Mouse (Mus musculus) adrenal gland, adult 2 months (tissue): ENCODE data around the gene Ccdc162. TPM values are rescaled to one million over a fixed set of nuclear protein-coding genes. Genes with fewer than 3 reads are reported as not detected.

ENCODE experiments used
- microRNA-seq, 2 experiments: library from miRNA; unstranded; fragments of <30 nt; microRNA quantifications; one replicate each; pipeline ENCODE4 v1.2.0; 2021
- polyA plus RNA-seq: library from polyadenylated mRNA; depleted of rRNA; stranded (reverse); fragments of >200 nt; gene quantifications from 2 replicates; pipeline ENCODE4 v1.2.3, GENCODE M21; 2012; rRNA removed
- total RNA-seq, 2 experiments: library from RNA; stranded (reverse); gene quantifications; 2 replicates each; pipeline ENCODE4 v1.2.3; 2021

Gene Ccdc162
- total and polyA plus RNA-seq, 3 experiments, result 0.23 to 0.44 (median 0.24) TPM

Small RNAs within 50 kb of the gene (microRNA-seq; reads per million reads assigned to microRNA genes)
- gene Mir3473b, result 0 reads per million in 2 experiments

Other genes with a start within 250 kb of the Ccdc162 start
- 10 to 100 TPM in 1 of 2 experiments, 1 to 10 TPM in 1; 6.2 to 11.1 TPM for gene Mical1, start 240.3 kb downstream of the Ccdc162 start, total RNA-seq
- 10.4 and 13.3 TPM in 2 replicates for gene Mical1, start 240.3 kb downstream of the Ccdc162 start, polyA plus RNA-seq
- 10 to 100 TPM; 20.2 to 29.4 TPM for gene Smpd2, start 226.3 kb downstream of the Ccdc162 start, total RNA-seq
- 49.1 and 66.3 TPM in 2 replicates for gene Smpd2, start 226.3 kb downstream of the Ccdc162 start, polyA plus RNA-seq
- under 1 TPM; 0.46 to 0.73 TPM for gene Ppil6, start 226.2 kb downstream of the Ccdc162 start, total RNA-seq
- 0.55 and 0.62 TPM in 2 replicates for gene Ppil6, start 226.2 kb downstream of the Ccdc162 start, polyA plus RNA-seq
- gene Cd164, start 197.2 kb downstream of the Ccdc162 start, total RNA-seq, result 100 to 1,000 TPM; 205 to 282 TPM
- gene Cd164, start 197.2 kb downstream of the Ccdc162 start, polyA plus RNA-seq, result 124 and 127 TPM in 2 replicates
- 1 to 10 TPM; 4.5 to 7.2 TPM for gene Cep57l1, start 93.2 kb upstream of the Ccdc162 start, total RNA-seq
- gene Cep57l1, start 93.2 kb upstream of the Ccdc162 start, polyA plus RNA-seq, result 0.22 and 0.41 TPM in 2 replicates
- gene Sesn1, start 93.3 kb upstream of the Ccdc162 start, total RNA-seq, result 10 to 100 TPM; 15.6 to 19.7 TPM
- gene Sesn1, start 93.3 kb upstream of the Ccdc162 start, polyA plus RNA-seq, result 12.3 and 12.4 TPM in 2 replicates